Mouse (Mus musculus) embryonic fibroblast, embryonic 13.5 days (primary cell): ENCODE data around the gene Capza2.

Experiments used
- CTCF ChIP-seq: IDR thresholded peaks from 2 replicates; pipeline ENCODE4 v1.5.1; 2011; ENCODE audit warnings: mild to moderate bottlenecking, control low read depth, low read length, moderate library complexity, borderline replicate concordance; ENCODE audit not compliant: insufficient read depth
- POLR2A ChIP-seq: IDR thresholded peaks from 2 replicates; pipeline ENCODE4 v1.6.1; 2011; ENCODE audit warnings: low read depth, mild to moderate bottlenecking, control low read depth, low read length, moderate library complexity

DNA sequence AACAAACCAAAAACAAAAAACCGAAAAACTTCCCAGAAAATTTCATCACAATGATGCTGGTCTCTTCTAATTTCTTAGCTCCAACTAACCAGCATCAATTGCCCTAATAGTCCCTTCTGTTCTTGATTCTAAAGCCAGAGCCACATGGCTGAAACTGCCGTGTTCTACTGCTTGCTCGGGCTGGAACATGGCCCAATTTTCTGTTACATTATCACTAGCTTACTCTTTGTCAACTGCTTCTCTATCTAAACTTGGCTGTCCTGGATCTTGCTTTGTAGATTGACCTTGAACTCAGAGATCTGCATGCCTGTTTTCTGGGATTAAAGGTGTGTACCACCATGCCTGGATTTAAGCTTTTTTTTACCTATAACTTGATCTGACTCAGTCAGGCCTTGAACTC lies 69.9 kb downstream of the Capza2 start:
- TF ChIP-seq CTCF = no peak
- no peak for TF ChIP-seq POLR2A
